Mouse (Mus musculus) embryonic facial prominence, embryonic 12.5 days (tissue): ENCODE measurements around the gene Gmds. TPM values are rescaled to one million over a fixed set of nuclear protein-coding genes. Genes with fewer than 3 reads are reported as not detected.

Experiments used
- ATAC-seq: fragments of 200-750 bp; cut with Nextera tagmentation; 2 replicates; pipeline ENCODE4 v1.8.0; 2017; ENCODE audit not compliant: insufficient number of reproducible peaks, insufficient read depth, low FRiP score, low TSS enrichment
- H3K27ac ChIP-seq: fragments of 300-500 bp; sonication (generic); 2 replicates; pipeline ENCODE4 v1.5.1; 2016; ENCODE audit warnings: mild to moderate bottlenecking
- H3K27me3 ChIP-seq: fragments of 300-500 bp; sonication (generic); 2 replicates; pipeline ENCODE4 v1.6.1; 2016; ENCODE audit warnings: mild to moderate bottlenecking, moderate library complexity
- H3K36me3 ChIP-seq: fragments of 300-500 bp; sonication (generic); 2 replicates; pipeline ENCODE4 v1.6.1; 2016; ENCODE audit warnings: mild to moderate bottlenecking
- H3K4me1 ChIP-seq: fragments of 300-500 bp; sonication (generic); 2 replicates; pipeline ENCODE4 v1.6.1; 2016
- H3K4me2 ChIP-seq: fragments of 300-500 bp; sonication (generic); replicated peaks from 2 replicates; pipeline ENCODE4 v1.6.1; 2016; ENCODE audit warnings: mild to moderate bottlenecking, moderate library complexity
- H3K4me3 ChIP-seq: fragments of 300-500 bp; sonication (generic); 2 replicates; pipeline ENCODE4 v1.5.1; 2016; ENCODE audit warnings: mild to moderate bottlenecking
- H3K9ac ChIP-seq: fragments of 300-500 bp; sonication (generic); 2 replicates; pipeline ENCODE4 v1.6.1; 2016; ENCODE audit warnings: mild to moderate bottlenecking, moderate library complexity
- H3K9me3 ChIP-seq: fragments of 300-500 bp; sonication (generic); 2 replicates; pipeline ENCODE4 v1.6.1; 2016; ENCODE audit warnings: mild to moderate bottlenecking, moderate library complexity
- WGBS: fragments of 180-500 bp; shearing (Covaris S2); methylation state at CpG from one replicate; pipeline ENCODE4 v1.1.7; 2016; 5-methylcytosine and 5-hydroxymethylcytosine counted together
- polyA plus RNA-seq: library from polyadenylated mRNA; unstranded; fragments of >200 nt; fragmentation: Nextera tagmentation; extraction: Ambion mirVana; gene quantifications from 2 replicates; pipeline ENCODE4 v1.2.1, GENCODE M21; 2016

Gene Gmds
- 43.7 and 47.4 TPM in 2 replicates for polyA plus RNA-seq

DNA sequence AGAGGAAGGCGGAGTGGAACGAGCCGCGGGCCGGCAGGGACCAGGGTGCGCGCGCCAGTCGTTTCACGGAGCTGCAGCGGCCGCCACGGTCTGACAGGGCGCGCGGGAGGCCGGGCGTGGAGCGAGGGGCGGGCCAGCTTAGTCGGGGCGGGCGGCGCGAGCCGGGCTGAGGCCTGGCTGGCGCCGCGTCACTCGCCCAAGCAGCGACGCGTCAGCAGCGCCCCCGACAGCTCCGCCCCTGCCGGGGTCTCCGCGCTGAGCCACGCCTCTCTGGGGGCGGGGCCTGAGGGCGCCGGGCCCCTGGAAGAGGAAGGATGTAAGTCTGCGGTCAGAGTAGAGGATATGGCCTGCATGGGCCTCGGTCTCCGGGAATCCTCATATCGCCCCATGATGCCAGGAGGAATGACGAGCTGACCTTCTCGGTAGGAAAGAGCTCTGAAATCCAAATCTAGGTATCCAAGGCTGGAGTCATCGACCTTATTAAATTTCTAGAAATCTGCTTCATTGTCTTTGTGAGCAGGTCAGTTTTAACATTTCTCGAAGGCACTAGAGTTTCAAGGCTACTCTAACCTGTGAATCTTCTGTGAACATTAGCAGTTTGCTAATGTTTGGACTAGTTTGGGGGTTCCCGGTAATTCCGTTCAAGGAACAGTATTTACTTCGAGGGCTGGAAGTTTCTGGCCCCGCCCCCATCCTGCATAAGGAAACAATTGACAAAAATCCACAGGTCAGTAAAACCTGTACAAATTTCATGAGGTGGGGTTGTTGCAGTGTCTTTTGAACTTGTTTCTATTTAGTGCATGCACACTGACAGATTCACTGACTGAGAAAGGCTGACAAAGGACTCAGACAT, at the start of gene Gmds:
Gene Gmds, minus strand, starts transcription at position 228 of the 853 bp plus-strand sequence.
- Histone ChIP-seq H3K4me3 (peak within 1 kb of the TSS; percentile 74), H3K4me1 (no peaks in the 10 kb centered on the region), H3K9ac (peak within 1 kb of the TSS; percentile 77), H3K4me2 (peak within 1 kb of the TSS; percentile 86), H3K27me3 (no peaks in the 10 kb centered on the region), H3K27ac (peak within 1 kb of the TSS; percentile 26; the same call in 1 of the 2 replicates), H3K9me3 (no peaks in the 10 kb centered on the region), H3K36me3 (no peaks in the 10 kb centered on the region)
- peak; percentile 100 for ATAC-seq
- 3% methylated on average over 55 of the region's 55 CpGs for WGBS

DNA sequence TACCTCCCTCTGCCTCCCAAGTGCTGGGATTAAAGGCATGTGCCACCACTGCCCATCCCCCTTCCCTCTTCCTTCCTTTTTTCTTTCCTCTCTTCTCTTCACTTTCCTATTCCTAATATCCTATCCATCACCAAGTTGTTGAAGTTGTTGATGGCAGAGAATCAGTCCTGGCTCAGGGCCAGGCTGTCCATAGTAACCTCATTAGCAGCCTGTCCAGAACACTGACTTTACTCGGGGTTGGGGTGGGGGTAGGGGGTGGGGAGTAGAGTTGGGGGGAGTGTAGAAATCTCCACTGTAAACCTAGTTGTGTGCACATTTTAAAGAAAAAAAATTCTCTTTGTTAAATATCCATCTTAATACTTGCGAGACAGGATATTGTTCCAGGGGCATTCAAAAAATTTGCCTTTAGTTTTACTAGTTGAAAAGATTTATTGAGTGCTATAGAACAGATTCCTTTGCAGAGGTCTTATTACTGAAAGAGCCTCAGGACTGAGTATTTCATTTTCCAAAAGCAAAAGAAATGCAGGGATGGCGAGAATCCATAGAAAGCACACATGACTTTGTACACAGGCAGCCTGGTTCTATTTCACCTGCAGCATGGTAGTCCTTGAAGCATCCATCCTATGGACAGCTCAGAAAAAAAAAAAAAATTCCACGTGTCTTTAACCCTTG, 47.0 kb upstream of the Gmds start:
- no peak overlapping the region for H3K27ac ChIP-seq
- no peaks in the 10 kb centered on the region for H3K9me3 ChIP-seq
- no peak for ATAC-seq

DNA sequence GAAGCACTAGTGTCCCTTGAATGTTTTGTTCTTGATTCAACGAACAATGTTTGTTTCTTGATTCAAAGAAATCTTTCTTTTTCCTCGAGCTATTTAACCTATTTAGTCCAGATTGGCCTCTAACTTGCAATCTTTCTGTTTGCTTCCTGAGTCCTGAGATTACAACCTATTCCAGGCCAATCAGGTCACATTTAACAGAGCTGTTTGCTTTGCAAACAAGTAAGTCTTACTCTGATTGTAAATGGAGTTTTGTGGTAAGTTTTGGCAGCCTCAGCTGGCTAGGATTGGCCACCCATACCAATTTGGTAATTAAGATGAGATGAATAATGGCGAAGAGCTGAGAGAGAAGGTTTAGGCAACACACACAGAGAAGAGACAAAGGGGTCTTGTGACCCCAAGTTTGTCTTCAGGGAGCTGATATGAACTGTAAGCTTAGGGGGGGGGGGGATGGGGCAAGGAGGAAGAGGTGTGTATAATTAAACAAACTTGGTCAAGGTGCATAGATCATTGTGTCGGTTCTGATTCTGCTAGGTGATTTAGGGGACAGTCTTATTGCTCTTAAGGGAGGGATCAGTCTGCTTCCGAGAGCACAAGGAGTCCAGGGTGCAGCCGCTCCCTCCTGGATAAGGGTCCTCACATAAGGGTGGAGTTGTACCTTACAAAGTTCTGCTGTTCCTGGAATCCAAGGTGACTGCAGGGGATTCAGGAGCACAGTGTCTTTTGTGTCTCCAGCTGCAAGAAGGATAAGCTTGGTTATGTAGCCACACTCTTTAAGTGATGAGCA, 43.9 kb upstream of the Gmds start:
- no peak overlapping the region for H3K27ac ChIP-seq
- no peak overlapping the region for H3K4me2 ChIP-seq
- ATAC-seq: no peak
- no peaks in the 10 kb centered on the region for H3K27me3 ChIP-seq
- WGBS: 78% methylated on average over 6 of the region's 6 CpGs
- H3K36me3 ChIP-seq: no peaks in the 10 kb centered on the region
- no peak overlapping the region for H3K9ac ChIP-seq
- no peaks in the 10 kb centered on the region for H3K4me1 ChIP-seq
- H3K9me3 ChIP-seq: no peaks in the 10 kb centered on the region
- H3K4me3 ChIP-seq: no peak overlapping the region

More for the DNA sequence above, 47.0 kb upstream of the Gmds start:
- H3K4me2 ChIP-seq: no peak overlapping the region
- no peaks in the 10 kb centered on the region for H3K27me3 ChIP-seq
- H3K9ac ChIP-seq: no peak overlapping the region
- H3K36me3 ChIP-seq: no peaks in the 10 kb centered on the region
- no peak overlapping the region for H3K4me3 ChIP-seq
- no peaks in the 10 kb centered on the region for H3K4me1 ChIP-seq
- WGBS: 71% methylated on average over 4 of the region's 4 CpGs

DNA sequence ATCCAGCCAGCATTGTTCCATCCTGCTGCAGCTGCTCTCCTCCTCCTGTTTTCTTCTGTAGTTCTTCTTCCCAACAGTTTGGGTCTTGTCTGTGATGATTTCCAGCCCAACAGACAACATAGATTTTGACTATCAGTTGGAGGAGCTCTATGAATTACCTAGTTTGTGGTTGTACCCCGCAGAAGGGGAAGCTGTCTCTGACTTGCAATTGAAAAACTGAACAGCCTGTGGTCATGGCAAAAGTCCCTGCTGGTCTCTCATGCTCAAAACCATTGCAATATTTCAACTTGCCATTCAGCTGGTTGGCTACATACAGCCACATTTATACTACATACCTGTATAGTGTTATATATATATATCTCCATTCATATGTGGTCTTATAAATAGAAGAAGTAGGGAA, 40.1 kb upstream of the Gmds start:
- 90% methylated on average over 1 of the region's 1 CpGs for WGBS
- ATAC-seq: no peak
- H3K9me3 ChIP-seq: no peaks in the 10 kb centered on the region

DNA sequence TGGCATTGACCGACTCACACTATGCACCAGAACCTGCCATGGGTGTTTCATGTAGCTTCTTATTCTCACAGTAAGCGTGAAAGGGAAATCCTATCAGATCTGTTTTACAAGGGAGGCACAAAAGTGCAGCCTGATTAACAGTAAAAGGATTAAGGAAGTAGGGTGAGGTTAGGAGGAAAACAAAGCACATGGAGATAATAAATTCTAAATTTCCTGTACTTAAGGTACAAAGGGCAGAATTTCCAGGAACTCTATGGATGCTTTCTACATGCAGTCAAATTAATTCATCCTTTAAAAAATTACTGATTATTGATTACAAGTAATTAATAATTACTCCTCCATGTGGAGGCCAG, 34.0 kb upstream of the Gmds start:
- Histone ChIP-seq H3K27ac (no peak overlapping the region), H3K36me3 (no peaks in the 10 kb centered on the region), H3K4me1 (no peaks in the 10 kb centered on the region), H3K9ac (no peak overlapping the region), H3K27me3 (no peaks in the 10 kb centered on the region), H3K4me3 (no peak overlapping the region), H3K4me2 (no peak overlapping the region), H3K9me3 (no peaks in the 10 kb centered on the region)
- WGBS: 76% methylated on average over 2 of the region's 2 CpGs
- ATAC-seq: no peak

More for the DNA sequence above, 40.1 kb upstream of the Gmds start:
- Histone ChIP-seq H3K4me1 (no peaks in the 10 kb centered on the region), H3K27ac (no peak overlapping the region), H3K36me3 (no peaks in the 10 kb centered on the region), H3K4me2 (no peak overlapping the region), H3K4me3 (no peak overlapping the region), H3K27me3 (no peaks in the 10 kb centered on the region), H3K9ac (no peak overlapping the region)

DNA sequence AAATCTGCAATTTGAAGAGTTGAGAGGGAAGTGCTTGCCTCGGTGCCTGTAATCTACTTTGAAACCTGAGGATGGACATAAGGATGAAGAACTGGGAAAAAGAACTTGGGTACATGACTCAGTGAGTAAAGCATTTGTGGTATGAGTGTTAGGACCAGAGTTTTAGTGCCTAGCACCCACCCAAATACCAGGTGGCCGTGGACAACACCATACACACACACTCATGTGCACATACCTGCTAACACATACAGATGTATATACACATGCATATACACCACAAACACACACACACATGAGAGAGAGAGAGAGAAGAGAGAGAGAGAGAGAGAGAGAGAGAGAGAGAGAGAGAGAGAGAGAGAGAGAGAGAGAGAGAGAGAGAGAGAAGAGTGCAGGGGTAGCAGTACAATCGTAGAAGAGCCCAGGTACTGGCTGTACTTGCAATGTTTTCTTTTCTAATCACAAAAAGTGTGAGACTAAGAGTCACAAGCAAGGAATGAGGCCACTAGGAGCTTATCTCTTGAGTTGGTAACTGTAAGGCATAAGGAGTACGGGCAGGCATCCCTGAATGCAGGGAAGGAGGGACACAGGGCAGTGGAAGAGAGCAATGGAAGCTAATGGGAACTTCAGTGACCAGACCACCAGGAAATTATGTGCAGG, 33.5 kb upstream of the Gmds start:
- no peak overlapping the region for H3K27ac ChIP-seq
- no peak for ATAC-seq
- H3K9ac ChIP-seq: no peak overlapping the region
- no peaks in the 10 kb centered on the region for H3K4me1 ChIP-seq
- H3K4me3 ChIP-seq: no peak overlapping the region
- H3K9me3 ChIP-seq: no peaks in the 10 kb centered on the region
- H3K27me3 ChIP-seq: no peaks in the 10 kb centered on the region
- H3K36me3 ChIP-seq: no peaks in the 10 kb centered on the region
- no peak overlapping the region for H3K4me2 ChIP-seq
- WGBS: 82% methylated on average over 4 of the region's 4 CpGs

DNA sequence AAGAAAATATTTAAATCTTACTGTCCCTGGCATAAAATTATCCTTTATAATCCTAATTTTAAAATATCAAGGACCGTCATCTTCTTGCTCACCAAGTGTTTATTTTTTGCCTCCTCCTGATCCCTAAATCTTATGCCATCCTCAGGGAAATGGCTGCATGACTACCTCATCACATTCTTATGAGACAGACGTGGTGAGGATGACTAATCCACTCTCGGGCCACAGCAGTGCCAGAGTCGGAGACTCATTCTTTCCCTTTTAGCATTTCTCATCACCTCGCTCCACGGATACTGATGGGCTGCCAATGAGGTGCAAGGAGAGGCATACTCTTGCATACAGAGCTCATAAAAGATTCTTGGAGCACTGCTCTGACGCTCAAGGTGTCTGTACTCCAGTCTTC, 32.2 kb upstream of the Gmds start:
- no peaks in the 10 kb centered on the region for H3K36me3 ChIP-seq
- no peaks in the 10 kb centered on the region for H3K27me3 ChIP-seq
- no peaks in the 10 kb centered on the region for H3K4me1 ChIP-seq
- no peak overlapping the region for H3K27ac ChIP-seq
- 84% methylated on average over 7 of the region's 7 CpGs for WGBS
- no peaks in the 10 kb centered on the region for H3K9me3 ChIP-seq
- no peak for ATAC-seq
- H3K9ac ChIP-seq: no peak overlapping the region
- no peak overlapping the region for H3K4me2 ChIP-seq
- H3K4me3 ChIP-seq: no peak overlapping the region

DNA sequence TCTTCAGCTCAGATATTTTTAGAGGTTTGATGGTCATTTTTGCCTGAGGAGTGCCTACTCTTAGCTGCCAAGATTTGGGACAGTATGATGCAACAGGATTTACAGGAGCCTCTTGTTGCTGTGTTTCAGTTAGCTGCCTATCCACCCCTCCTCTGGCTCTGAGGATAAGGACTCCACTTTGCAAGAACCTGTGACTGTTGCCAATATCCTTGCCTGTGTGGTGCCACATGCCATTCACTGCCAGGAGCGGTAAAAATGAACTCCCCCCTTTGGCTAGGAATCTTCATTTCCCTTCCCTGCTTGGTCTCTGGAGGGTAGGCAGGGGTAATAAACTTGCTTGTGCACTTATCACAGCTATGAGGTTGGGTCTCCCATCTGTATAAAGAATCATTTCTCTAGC, 31.6 kb upstream of the Gmds start:
- ATAC-seq: no peak
- Histone ChIP-seq H3K36me3 (no peaks in the 10 kb centered on the region), H3K4me2 (no peak overlapping the region), H3K27me3 (no peaks in the 10 kb centered on the region), H3K9me3 (no peaks in the 10 kb centered on the region), H3K4me1 (no peaks in the 10 kb centered on the region), H3K9ac (no peak overlapping the region), H3K27ac (no peak overlapping the region), H3K4me3 (no peak overlapping the region)
- WGBS: 78% methylated on average over 1 of the region's 1 CpGs

DNA sequence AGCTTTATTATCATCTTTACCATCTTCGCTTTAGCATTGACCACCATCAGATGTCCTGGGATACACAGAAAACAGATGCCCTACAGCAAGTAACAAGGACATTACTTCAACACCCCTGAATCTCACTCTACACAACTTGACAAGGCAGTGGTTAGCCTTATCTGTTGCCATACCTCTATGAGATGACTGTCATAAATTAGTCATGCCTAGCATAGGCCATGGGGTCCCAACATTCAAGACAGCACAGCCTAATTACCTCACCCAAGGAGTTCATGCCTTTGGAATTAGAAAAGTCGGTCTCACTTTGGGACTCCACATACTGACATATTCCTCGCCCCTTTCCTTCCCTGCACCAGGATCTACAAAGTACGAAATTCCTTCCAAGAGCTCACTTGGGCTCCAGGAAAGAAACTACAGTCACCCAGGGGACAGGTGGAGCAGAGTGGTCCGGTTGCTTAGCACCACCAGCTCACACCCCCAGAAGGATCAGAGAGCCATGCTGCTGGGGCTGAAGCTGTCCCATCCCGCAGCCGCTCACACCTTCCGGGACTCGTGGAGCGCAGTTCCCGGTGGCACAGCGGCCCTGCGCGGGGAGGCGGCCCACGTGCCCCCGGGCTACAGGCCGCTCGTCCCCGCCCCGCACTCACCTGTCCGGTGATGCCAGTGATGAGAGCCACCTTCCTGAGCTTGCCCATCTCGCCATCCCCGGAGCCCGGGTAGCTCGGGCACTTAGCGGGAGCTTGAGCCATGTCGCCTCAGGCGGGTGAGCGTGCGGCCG, 616 bp downstream of the Gmds start:
- Histone ChIP-seq H3K27me3 (no peaks in the 10 kb centered on the region), H3K9me3 (no peaks in the 10 kb centered on the region), H3K4me2 (peak overlapping the region; percentile 86), H3K4me3 (peak overlapping the region; percentile 74), H3K27ac (peak overlapping the region; percentile 26; the same call in 1 of the 2 replicates), H3K36me3 (no peaks in the 10 kb centered on the region), H3K4me1 (no peaks in the 10 kb centered on the region), H3K9ac (peak overlapping the region; percentile 77)
- ATAC-seq: peak; percentile 62
- WGBS: 5% methylated on average over 32 of the region's 32 CpGs

DNA sequence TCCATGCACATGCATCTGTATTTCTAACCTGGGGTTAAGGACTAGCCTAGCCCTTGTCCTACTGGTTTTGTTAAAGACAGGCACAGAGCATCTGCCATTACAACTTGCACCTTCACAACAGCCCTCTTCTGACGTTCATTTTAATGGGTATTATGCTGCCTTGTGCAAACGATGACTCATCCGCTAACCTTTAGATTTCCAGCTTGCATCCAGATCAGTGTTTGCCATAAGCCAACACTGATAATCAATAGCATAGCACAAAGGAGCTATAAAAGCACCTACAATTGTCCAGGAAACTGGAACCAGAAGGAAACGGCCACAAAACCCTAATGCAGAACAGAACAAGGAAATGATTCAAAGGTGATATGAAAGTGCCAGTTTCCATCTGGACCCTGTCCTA, 20.2 kb downstream of the Gmds start:
- Histone ChIP-seq H3K9me3 (no peaks in the 10 kb centered on the region), H3K27ac (no peak overlapping the region), H3K9ac (no peak overlapping the region), H3K36me3 (no peaks in the 10 kb centered on the region), H3K27me3 (no peaks in the 10 kb centered on the region), H3K4me1 (peaks cover 6% of the 10 kb centered on the region; the same call in 1 of the 2 replicates), H3K4me3 (no peak overlapping the region), H3K4me2 (no peak overlapping the region)
- ATAC-seq: no peak
- 62% methylated on average over 4 of the region's 4 CpGs for WGBS

DNA sequence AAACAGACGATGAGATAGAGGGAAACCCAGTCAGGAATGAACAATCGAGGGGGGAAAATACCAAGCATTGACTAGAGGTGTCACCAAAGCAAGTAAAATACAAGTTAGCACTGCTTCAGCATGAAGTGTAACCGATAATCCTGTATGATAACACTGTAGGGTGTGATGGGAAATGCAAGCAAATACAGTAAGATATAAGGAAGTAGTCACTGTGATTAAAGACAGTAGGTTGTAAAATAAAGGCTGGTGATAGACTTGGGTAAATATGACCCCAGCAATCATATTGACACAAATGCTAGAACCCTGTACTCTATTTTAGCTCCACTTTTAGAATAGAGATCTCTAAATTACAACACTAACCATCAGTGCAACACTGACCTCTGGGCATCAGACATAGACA, 21.2 kb downstream of the Gmds start:
- Histone ChIP-seq H3K4me3 (no peak overlapping the region), H3K36me3 (no peaks in the 10 kb centered on the region), H3K9ac (no peak overlapping the region), H3K4me2 (no peak overlapping the region), H3K4me1 (peaks cover 6% of the 10 kb centered on the region; the same call in 1 of the 2 replicates), H3K9me3 (no peaks in the 10 kb centered on the region), H3K27me3 (no peaks in the 10 kb centered on the region), H3K27ac (no peak overlapping the region)
- 85% methylated on average over 3 of the region's 3 CpGs for WGBS
- ATAC-seq: no peak
